Mouse (Mus musculus) thymus, postnatal 14 days (tissue): Measurements from ENCODE around the gene 4930453N24Rik.

Source experiments
- DNase-seq: peaks from one replicate; pipeline ENCODE4 v3.0.0; 2021

Gene 4930453N24Rik

DNA sequence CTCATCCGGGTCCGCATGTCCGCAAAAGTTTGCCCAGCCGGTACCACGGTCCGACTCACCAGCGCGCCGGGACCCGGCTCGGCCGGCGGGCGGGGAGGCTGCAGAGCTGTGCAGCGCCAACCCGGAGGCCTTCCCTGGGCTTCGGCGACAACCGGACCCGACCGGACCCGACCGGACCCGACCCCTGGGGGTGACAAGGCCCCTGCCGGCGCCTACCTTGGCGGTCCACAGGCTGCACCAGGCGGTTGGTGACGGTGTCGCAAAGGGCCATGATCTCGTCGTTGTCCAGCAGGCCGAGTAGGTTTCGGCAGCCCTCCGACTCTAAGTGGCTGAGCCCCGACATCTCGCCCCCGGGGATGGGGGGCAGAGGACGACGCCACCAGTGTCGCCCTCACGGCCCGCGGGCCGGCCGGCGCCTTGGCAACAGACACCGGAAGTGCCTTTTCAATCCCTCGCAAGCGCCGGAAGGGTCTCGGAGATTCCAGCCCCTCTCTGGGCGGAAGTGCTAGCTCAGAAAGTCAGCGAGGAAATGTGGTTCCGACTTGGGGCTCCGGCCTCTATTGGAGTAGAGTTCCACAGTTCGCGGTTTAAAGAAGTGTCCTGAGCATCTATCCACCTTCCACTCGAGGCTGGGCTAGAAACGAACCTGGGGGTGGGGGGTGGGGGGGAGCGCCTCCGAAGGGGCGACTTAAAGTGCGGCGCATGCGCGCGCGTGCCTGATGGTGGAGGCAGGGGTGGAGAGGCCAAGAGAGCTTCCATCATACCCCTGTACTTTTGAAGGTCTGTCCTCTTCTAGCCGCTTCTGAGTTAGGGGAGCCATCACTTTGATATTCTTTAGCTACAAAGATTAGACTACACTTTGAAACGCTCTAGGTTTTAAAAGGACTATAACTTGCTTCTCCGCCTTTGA lies at the start of gene 4930453N24Rik:
TSS of gene 4930453N24Rik (minus strand) at position 641 of the 910 bp plus-strand sequence.
- peak; percentile 81 for DNase-seq

DNA sequence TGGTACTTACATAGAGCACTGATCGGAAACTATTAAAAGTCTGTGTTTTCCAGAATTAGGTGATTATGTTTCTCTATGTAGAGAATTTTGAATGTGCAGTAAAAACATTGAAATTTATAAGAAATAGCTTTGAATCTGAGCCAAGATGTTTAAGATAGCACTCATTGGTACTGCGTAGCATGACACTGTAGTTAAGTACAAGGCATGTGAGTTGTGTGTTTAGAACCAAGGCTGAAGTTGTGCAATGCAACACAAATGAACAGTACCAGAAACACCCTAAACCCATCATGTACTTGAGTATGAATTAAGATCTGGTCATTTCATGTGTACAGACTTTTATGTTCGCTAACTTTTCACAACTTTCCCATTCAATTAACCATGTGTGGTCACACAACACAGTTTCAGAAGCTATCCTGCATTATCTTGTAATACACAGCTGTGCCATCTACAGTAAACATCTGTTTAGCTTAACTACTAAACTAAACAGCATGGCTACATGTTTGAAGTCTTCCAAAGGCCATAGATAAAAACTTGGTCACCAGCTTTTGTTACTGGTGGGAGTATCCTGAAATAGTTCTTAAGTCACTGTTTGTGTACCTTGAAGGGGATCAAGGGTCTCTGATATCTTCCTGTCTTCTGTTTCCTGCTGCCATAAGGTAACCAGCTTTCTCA lies 46.3 kb upstream of the 4930453N24Rik start:
- DNase-seq = no peak

DNA sequence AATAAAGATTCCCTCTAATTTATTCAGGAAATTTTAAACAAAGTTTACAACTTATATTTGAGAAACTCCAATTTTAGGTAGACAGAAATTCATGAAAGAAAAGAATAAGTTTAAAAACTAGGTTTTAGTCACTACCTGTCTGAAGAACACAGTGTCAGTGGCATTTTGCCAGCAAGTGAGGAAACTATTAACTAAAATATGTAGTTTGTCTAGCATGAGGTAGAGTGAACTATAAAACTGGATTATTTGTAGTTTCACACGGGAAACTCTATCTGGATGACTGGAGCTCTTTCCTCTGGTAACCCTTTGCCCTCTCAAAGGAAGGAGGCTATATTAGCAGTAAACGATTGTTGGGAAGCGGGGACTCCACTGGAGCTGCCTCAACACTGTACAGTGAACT lies 32.1 kb upstream of the 4930453N24Rik start:
- no peak for DNase-seq

GRCm38 (mm10) chr16:64801638-64802037 lies 30.7 kb upstream of the 4930453N24Rik start:
- DNase-seq = no peak

- no peak for DNase-seq
Measured at GRCm38 (mm10) chr16:64800393-64800792, 29.4 kb upstream of the 4930453N24Rik start.

DNA sequence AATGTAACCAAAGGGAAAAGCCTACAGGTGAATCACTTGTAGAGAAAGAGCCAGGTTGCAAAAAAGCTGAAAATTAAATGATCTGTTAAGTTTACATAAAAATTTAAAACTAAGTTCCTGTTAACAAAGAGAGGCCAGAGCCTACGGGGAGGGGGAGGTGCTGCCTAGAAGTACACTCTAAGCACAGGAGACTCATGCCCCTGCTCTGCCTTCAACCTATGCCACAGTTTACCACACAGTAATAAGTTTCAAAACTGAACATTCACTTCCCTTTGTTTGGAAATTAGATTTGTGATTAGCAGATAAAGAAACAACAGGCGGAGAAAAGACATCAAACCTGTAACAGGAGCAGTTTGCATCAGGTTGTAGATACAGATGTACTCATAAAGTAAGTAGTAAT lies 23.8 kb upstream of the 4930453N24Rik start:
- DNase-seq = no peak

GRCm38 (mm10) chr16:64789706-64790105 lies 18.7 kb upstream of the 4930453N24Rik start:
- DNase-seq = no peak

DNA sequence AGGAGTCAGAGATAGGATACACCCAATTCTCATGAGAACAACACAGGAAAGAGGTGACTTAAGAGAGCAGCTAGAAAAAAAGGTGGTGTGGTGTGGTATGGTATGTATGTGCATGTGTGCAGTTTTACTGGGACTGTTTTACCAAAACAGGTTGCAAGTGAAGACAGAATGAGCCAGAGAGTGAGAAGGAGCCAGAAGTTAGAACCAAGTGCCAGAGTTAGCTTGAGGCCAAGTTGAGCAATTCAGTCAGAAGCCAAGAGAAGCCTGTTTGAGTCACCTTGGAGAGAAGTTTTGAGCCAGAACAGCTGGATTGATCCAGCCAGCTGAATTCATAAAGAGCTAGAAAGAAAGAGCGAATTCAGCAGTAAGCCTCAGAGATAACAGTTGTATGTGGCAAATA lies 4.6 kb upstream of the 4930453N24Rik start:
- no peak for DNase-seq

DNA sequence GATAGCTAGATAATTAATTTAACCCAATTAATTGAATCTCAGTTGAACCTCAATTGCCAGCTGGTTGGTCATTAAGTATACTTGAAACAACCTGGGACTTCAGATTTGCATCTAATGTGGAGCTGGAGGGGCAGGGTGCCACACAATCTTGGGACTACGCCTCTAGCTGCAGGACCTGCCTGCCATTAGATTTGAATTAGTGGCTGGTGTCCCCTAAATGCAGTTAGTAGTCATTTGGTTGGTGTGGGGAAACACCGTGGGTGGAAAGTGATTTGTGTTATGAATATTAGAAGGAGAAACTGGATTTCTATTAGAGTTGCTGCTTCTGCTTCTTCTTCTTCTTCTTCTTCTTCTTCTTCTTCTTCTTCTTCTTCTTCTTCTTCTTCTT lies 464 bp upstream of the 4930453N24Rik start:
- DNase-seq = no peak

DNA sequence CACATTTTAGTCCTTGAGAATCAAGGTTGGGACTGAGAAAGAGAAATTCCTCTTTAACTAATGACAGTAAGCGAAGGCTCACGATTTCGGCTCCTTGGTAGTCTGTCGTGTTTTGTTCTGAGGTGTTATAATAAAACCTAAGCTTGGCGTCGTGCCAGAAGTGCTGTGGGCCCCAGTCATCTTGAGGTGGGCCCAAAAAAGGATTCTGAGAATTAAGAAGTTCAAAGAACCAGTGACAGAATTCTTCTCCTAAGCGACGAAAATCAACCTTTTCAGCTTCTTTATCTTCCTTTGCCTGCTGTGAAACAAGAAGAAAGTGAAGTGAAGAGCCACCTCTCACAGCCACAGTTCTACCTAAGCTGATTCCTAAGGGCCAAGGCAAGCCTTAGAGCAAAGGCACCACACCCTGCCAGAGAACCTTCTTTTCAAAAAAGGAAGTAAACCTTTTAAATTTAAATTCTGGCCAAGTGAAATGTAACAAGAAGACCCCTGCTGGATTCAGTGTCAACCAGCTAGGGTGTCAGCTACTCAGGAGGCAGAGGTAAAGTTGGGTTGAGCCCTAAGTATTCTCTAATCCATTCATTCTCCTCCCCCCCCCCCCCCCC lies 4.2 kb downstream of the 4930453N24Rik start:
- DNase-seq = no peak

DNA sequence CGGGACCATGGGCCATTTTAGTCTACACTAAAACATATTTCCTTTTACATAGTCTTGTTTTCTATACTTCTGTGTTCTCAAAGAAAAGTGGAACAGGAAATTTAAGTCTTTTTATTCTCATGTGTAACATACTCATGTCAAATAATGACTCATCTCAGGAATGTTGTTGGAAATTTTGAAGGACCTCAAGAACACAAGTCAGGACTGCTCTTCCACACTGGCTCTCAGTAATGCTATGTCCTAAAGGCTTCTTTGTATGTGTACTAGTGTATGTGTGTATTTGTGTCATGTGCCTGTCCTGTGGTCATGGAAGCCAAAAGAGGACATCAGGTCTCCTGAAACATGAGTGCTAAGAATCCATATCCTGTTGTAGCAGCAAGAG lies 11.7 kb downstream of the 4930453N24Rik start:
- DNase-seq = no peak

DNA sequence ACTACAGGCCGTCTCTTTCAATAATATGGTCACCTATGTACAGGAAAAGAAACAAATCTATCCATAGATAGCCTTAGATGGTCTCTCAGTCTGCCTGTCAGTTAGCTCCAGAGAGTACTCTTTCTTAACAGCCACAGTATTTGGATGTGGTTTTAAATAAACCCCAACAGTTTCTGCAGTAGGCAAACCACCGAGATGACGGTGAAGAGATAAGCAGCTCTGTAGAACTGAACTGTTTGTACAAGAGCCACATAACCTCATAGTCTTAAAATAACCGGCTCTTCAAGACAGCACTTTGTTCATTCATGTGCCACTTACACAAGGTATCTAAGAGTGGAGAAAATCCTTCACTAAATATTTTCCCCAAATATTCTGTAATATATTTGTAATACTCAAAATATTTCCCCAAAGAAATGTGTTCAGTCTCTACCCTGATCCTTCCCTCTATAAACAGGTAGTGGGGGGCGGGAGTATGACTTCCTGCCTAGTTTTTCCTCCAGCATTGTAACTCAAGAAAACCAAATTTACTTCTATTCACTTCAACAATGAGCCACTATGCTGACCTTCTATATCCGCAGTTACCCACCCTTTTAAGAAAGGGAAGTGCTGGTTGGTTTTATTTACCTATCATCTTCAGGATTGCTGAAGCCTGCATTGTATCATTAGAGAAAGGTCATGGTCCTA lies 12.3 kb downstream of the 4930453N24Rik start:
- DNase-seq = peak; percentile 54

DNA sequence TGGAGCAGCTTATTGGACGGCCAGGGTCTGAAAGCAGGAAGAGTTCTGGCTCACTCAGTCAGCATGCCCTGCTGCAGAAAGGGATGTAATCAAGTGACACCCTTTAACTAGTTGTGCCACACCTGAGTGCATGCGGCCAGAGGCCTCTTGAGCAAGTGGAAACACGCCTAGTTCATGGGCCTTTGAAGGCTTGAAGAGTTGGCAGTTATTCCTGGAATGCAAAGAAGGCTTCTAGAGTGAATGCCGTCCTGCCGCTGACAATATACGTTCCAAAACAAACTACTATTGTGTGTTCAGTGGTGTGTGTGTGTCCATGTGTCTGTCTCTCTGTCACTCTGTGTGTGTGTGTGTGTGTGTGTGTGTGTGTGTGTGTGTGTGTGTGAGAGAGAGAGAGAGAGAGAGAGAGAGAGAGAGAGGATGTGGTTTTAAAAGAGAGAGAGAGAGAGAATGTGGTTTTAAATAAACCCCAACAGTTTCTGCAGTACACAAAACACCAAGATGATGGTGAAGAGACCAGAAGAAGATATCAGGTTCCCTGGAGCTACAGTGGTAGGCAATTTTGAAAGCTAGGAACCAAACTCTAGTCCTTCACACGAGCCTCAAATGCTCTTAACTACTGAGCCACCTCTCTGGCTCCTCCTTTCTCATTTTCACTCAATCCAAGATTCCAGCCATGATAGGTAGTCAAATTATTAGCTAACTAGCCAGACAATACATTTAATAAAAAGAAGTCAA lies 13.1 kb downstream of the 4930453N24Rik start:
- peak; percentile 48 for DNase-seq

GRCm38 (mm10) chr16:64756321-64756720 lies 14.6 kb downstream of the 4930453N24Rik start:
- DNase-seq = no peak

DNA sequence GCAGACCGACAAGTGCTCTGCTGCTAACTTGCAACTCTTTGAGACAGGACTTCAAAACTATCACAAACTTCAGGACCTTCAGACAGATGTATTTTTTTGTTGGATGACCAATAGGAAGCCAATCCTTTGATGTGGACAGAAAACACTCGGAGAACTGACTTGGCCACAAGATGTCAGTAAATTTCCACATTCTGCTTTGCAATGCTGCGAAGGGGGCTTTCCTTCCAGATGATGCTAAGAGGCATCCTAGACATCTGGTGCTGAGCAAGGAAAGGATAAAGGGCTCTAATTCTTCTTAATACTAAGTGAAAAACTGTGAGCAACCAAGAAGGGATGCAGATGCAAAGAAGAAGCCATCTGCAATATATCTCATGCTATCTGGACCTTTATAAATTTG lies 16.2 kb downstream of the 4930453N24Rik start:
- DNase-seq = no peak

- DNase-seq = no peak
Measured at GRCm38 (mm10) chr16:64753990-64754742, 16.8 kb downstream of the 4930453N24Rik start.

DNA sequence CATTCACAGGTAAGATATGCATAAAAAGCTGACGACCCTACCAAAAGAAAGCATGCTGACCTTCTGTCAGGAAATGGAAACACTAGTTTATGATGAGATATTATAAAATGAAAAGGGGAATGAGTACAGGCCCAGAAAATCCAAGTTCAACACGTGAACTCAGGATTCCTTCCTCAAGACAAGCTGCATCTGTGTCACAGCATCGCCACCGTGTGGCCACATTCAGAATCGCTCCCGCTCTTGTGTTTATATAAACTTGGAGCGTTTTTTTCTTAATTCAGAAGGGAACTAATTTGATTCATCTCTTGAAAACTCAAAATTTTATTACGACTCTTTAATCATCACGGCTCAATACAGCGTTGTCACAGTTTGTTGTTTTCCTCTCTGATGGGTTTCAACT lies 22.7 kb downstream of the 4930453N24Rik start:
- DNase-seq = peak; percentile 71

DNA sequence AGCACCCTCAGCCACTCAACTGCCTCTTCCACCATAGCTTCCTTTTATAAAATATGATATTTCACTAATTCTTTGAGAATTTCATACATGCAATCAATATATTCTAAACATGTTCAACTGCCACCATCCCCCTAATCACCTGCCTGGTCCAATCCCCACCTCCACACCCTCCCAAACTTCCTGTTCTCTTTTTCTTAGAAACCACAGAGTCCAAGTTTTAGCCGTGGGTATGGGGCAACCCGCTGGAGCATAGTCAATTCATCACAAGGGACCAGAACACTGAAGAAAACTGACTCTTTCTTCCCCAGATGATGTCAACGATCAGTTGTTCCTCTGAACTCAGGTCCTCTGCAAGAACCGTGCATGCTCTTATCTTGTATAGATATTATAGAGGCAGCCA lies 25.9 kb downstream of the 4930453N24Rik start:
- DNase-seq = no peak

DNA sequence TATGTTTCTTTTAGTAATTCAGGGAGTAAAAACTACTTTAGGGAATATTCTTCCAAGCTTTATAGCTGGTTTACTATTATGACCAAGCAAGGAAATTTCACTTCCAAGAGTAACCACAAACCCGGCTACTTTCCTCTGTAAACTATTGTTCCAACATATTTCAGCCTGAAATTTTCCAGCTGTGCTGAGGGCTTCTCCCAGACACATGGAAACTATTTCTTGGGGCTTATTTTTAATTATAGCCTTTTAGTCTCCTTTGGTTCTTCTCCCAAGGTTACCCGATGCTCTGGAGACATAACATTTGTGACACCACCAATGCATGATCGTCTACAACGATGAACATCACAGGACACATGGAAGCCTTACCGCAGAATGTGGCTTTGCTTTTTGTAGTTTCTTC lies 33.7 kb downstream of the 4930453N24Rik start:
- no peak for DNase-seq

DNA sequence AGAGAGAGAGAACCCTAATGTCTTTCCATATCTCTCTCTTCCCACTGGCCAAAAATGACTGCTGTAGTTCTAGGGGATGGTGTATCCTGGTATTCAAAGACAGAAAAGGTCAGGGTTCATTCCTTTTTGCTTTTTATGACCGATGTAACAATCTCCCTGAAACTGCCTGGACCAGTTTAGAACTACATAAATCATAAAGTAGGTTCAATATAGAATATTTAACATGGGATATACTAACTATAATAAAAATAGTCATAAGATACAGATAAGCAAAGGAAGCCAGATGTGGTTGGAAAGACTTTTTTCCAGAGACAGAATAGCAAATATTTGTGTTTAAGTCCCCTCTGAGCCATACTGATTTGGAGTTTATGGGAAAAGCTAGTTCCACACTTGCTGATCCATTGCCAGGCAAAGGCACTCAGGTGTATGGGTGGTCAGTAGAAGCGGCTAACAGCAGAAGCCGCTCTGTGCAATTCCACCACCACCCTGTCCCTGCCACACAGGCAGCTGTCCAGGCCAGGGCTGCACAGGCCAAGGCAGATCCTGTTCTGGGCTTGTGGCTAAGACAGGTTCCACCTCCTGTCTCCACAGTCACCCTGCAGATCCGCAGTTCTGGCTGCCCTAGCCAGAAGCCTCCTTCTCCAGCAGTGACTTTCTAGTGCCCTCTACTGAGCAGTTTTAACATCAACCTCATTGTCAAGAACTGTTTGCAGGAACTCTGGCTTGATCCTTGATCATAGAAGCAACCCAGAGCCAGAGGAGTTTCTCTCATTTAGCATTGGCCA lies 47.5 kb downstream of the 4930453N24Rik start:
- DNase-seq = peak; percentile 5

- no peak for DNase-seq
Measured at GRCm38 (mm10) chr16:64721542-64721941, 49.4 kb downstream of the 4930453N24Rik start.
